Mouse (Mus musculus): ENCODE data around the gene 2210418O10Rik. TPM values are rescaled to one million over a fixed set of nuclear protein-coding genes. Genes with fewer than 3 reads are reported as not detected.
"Not testable (repeated sequence)": the region's sequence is repeated elsewhere in the genome, so short reads cannot be mapped to it uniquely, and the experiment has no call there.

Gene 2210418O10Rik
- polyA plus RNA-seq (2012; rRNA removed), result 0.72 TPM in 2 replicates

DNA sequence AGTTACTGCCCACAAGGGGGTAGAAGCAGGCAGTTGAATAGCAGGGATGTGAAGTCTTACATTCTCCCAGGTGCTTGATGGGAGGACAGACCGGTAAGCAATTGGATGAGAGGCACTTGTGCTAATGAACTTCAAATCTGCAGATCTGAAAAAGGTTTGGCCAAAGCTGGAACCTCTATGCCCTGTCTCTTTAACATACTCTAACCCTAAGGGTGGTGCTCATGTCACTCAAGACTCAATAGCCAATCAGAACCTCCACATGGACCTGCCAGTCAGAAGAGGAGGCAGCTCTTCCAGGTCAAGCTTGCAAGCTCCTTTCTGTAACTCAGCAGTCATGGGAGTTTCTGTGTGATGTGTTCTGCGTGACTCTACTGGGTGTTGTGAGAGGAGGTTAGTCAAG lies at the start of gene 2210418O10Rik:
Gene 2210418O10Rik (plus strand): TSS at position 301 of the 400 bp plus-strand sequence.
- not testable (repeated sequence) for DNase-seq (ENCODE audit: low read depth)

DNA sequence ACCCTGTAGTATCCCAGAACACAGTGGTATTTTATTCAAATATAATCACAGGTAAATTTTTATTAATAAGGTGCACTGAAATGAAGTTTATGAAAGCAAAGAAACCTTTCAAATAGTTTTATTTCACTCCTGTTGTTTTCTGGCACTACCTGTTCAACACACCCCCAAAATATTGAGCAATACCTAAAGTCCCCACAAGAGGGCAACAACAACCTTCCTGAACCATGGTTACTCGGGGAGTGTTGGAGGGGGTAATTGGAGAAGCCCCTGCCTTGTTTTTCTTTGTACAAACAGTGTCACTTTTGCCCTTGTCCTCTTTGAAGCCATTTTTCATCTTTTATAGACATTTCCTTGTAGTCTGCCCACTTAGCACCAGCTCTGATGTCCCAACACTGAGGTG lies 22.1 kb downstream of the 2210418O10Rik start:
- not testable (repeated sequence) for DNase-seq (ENCODE audit: low read depth)

Other genes with a start within 250 kb of the 2210418O10Rik start
- 0.24 TPM in 1 of 2 replicates, not detected in the other for gene Gm2004, start 76.7 kb upstream of the 2210418O10Rik start, polyA plus RNA-seq (2012; rRNA removed)
- not detected in 2 replicates for gene Gm11009, start 92.9 kb downstream of the 2210418O10Rik start, polyA plus RNA-seq (2012; rRNA removed)
- gene Gm14435, start 197.0 kb downstream of the 2210418O10Rik start, polyA plus RNA-seq (2012; rRNA removed), result 1.1 and 1.4 TPM in 2 replicates